Mouse (Mus musculus): ENCODE measurements at regions not wholly inside any gene's neighbourhood (a gene's known extent, or its start where the extent isn't known, plus 50 kb on each side); places are given as distances from the start of the nearest gene placed in this dataset.
A peak's percentile ranks its signal among the peaks of the same experiment; 100 is the strongest.

GRCm38 (mm10) chr12:92509494-92509893, 660.5 kb upstream of the Sel1l start:
- DNase-seq (ENCODE audit: low spot score in 2 of 2), result no peak

- no peak for DNase-seq (ENCODE audit: low spot score in 2 of 2)
These were observed 660.0 kb upstream of the Sel1l start for GRCm38 (mm10) chr12:92508796-92509489.

- DNase-seq (ENCODE audit: low spot score in 2 of 2), result no peak
These were observed 635.0 kb upstream of the Sel1l start for GRCm38 (mm10) chr12:92483984-92484383.

- DNase-seq (ENCODE audit: low spot score in 2 of 2), result no peak
These were observed 625.5 kb upstream of the Sel1l start for GRCm38 (mm10) chr12:92474293-92475062.

- DNase-seq (ENCODE audit: low spot score in 2 of 2), result no peak
These were observed 602.3 kb upstream of the Sel1l start for GRCm38 (mm10) chr12:92451110-92451818.

GRCm38 (mm10) chr12:92418458-92418857, 569.5 kb upstream of the Sel1l start:
- DNase-seq (ENCODE audit: low spot score in 2 of 2), result no peak

GRCm38 (mm10) chr12:92405506-92405905, 556.5 kb upstream of the Sel1l start:
- DNase-seq (ENCODE audit: low spot score in 2 of 2), result no peak

- DNase-seq (ENCODE audit: low spot score in 2 of 2), result no peak
These were observed 552.0 kb upstream of the Sel1l start for GRCm38 (mm10) chr12:92400987-92401386.

- DNase-seq (ENCODE audit: low spot score in 2 of 2), result no peak
These were observed 537.2 kb upstream of the Sel1l start for GRCm38 (mm10) chr12:92386195-92386594.

- no peak for DNase-seq (ENCODE audit: low spot score in 2 of 2)
These were observed 535.4 kb upstream of the Sel1l start for GRCm38 (mm10) chr12:92384266-92384937.

- DNase-seq (ENCODE audit: low spot score in 2 of 2), result no peak
These were observed 530.2 kb upstream of the Sel1l start for GRCm38 (mm10) chr12:92379130-92379529.

- DNase-seq (ENCODE audit: low spot score in 2 of 2), result no peak
These were observed 517.0 kb upstream of the Sel1l start for GRCm38 (mm10) chr12:92365926-92366325.

- DNase-seq (ENCODE audit: low spot score in 2 of 2), result no peak
These were observed 504.7 kb upstream of the Sel1l start for GRCm38 (mm10) chr12:92353386-92354257.

- no peak for DNase-seq (ENCODE audit: low spot score in 2 of 2)
These were observed 469.3 kb upstream of the Sel1l start for GRCm38 (mm10) chr12:92318241-92318640.

GRCm38 (mm10) chr12:92317609-92318008, 468.7 kb upstream of the Sel1l start:
- DNase-seq (ENCODE audit: low spot score in 2 of 2), result no peak

- DNase-seq (ENCODE audit: low spot score in 2 of 2), result no peak
These were observed 467.3 kb upstream of the Sel1l start for GRCm38 (mm10) chr12:92316285-92316684.

GRCm38 (mm10) chr12:92315820-92316219, 466.9 kb upstream of the Sel1l start:
- no peak for DNase-seq (ENCODE audit: low spot score in 2 of 2)

- peak; percentile 42 to 44 for DNase-seq (ENCODE audit: low spot score in 2 of 2)
These were observed 454.1 kb upstream of the Sel1l start for GRCm38 (mm10) chr12:92302951-92303591.

GRCm38 (mm10) chr12:92294887-92295286, 445.9 kb upstream of the Sel1l start:
- no peak for DNase-seq (ENCODE audit: low spot score in 2 of 2)

GRCm38 (mm10) chr12:92293341-92293720, 444.4 kb upstream of the Sel1l start:
- no peak for DNase-seq (ENCODE audit: low spot score in 2 of 2)

Measured in adrenal gland, adult 18-20 months (tissue).